Mouse (Mus musculus): Measurements from ENCODE around the gene Zfp131. TPM values are rescaled to one million over a fixed set of nuclear protein-coding genes. Genes with fewer than 3 reads are reported as not detected.

Zfp131 gene
- polyA plus RNA-seq, 1 experiment from 2014 or later: 37.0 TPM

Other genes with a start within 250 kb of the Zfp131 start
- gene Ccl28, start 167.1 kb downstream of the Zfp131 start, polyA plus RNA-seq (2015; fragmentation: Nextera tagmentation; extraction: Ambion mirVana): 0.05 and 0.13 TPM in 2 replicates
- 179 and 188 TPM in 2 replicates for gene Hmgcs1, start 100.5 kb downstream of the Zfp131 start, polyA plus RNA-seq (2015; fragmentation: Nextera tagmentation; extraction: Ambion mirVana)
- gene Nim1k, start 35.0 kb downstream of the Zfp131 start, polyA plus RNA-seq (2015; fragmentation: Nextera tagmentation; extraction: Ambion mirVana): 1.1 TPM in 2 replicates
- gene AF067063, start 39.3 kb upstream of the Zfp131 start, polyA plus RNA-seq (2015; fragmentation: Nextera tagmentation; extraction: Ambion mirVana): not detected in 2 replicates
- gene D13Ertd608e, start 45.1 kb upstream of the Zfp131 start, polyA plus RNA-seq (2015; fragmentation: Nextera tagmentation; extraction: Ambion mirVana): not detected in 2 replicates
- gene Tcstv1, start 103.9 kb upstream of the Zfp131 start, polyA plus RNA-seq (2015; fragmentation: Nextera tagmentation; extraction: Ambion mirVana): not detected in 2 replicates
- gene Gm21761, start 138.4 kb upstream of the Zfp131 start, polyA plus RNA-seq (2015; fragmentation: Nextera tagmentation; extraction: Ambion mirVana): not detected in 2 replicates
- not detected in 2 replicates for gene B020031M17Rik, start 159.9 kb upstream of the Zfp131 start, polyA plus RNA-seq (2015; fragmentation: Nextera tagmentation; extraction: Ambion mirVana)
- gene Gm36079, start 236.1 kb upstream of the Zfp131 start, polyA plus RNA-seq (2015; fragmentation: Nextera tagmentation; extraction: Ambion mirVana): not detected in 2 replicates